Mouse (Mus musculus) hindbrain, embryonic 13.5 days (tissue): ENCODE measurements around the gene Slc23a4. TPM values are rescaled to one million over a fixed set of nuclear protein-coding genes. Genes with fewer than 3 reads are reported as not detected.

Experiments used
- ATAC-seq: fragments of 200-750 bp; cut with Nextera tagmentation; 2 replicates; pipeline ENCODE4 v1.8.0; 2017; ENCODE audit warnings: moderate TSS enrichment; ENCODE audit not compliant: low FRiP score
- H3K27ac ChIP-seq: fragments of 300-500 bp; sonication (generic); 2 replicates; pipeline ENCODE4 v1.5.1; 2015; ENCODE audit warnings: inconsistent platforms, mild to moderate bottlenecking, moderate library complexity
- H3K27me3 ChIP-seq: fragments of 300-500 bp; sonication (generic); 2 replicates; pipeline ENCODE4 v1.6.1; 2015; ENCODE audit warnings: mild to moderate bottlenecking, inconsistent platforms
- H3K36me3 ChIP-seq: fragments of 300-500 bp; sonication (generic); 2 replicates; pipeline ENCODE4 v1.6.1; 2015; ENCODE audit warnings: mild to moderate bottlenecking, inconsistent platforms
- H3K4me1 ChIP-seq: fragments of 300-500 bp; sonication (generic); replicated peaks from 2 replicates; pipeline ENCODE4 v1.6.1; 2015; ENCODE audit warnings: inconsistent platforms
- H3K4me2 ChIP-seq: fragments of 300-500 bp; sonication (generic); 2 replicates; pipeline ENCODE4 v1.6.1; 2015; ENCODE audit warnings: inconsistent platforms, mild to moderate bottlenecking, moderate library complexity
- H3K4me3 ChIP-seq: fragments of 300-500 bp; sonication (generic); 2 replicates; pipeline ENCODE4 v1.5.1; 2015; ENCODE audit warnings: mild to moderate bottlenecking, inconsistent platforms
- H3K9ac ChIP-seq: fragments of 300-500 bp; sonication (generic); 2 replicates; pipeline ENCODE4 v1.6.1; 2015; ENCODE audit warnings: mild to moderate bottlenecking, inconsistent platforms
- H3K9me3 ChIP-seq: fragments of 300-500 bp; sonication (generic); 2 replicates; pipeline ENCODE4 v1.6.1; 2016; ENCODE audit warnings: inconsistent platforms
- WGBS: fragments of 180-500 bp; shearing (Covaris S2); methylation state at CpG from one replicate; pipeline ENCODE4 v1.1.7; 2015; 5-methylcytosine and 5-hydroxymethylcytosine counted together
- polyA plus RNA-seq: library from polyadenylated mRNA; unstranded; fragments of >200 nt; fragmentation: Nextera tagmentation; extraction: Ambion mirVana; gene quantifications from 2 replicates; pipeline ENCODE4 v1.2.1, GENCODE M21; 2015

The Slc23a4 gene
- polyA plus RNA-seq, 1 experiment from 2014 or later, result 0.57 TPM

DNA sequence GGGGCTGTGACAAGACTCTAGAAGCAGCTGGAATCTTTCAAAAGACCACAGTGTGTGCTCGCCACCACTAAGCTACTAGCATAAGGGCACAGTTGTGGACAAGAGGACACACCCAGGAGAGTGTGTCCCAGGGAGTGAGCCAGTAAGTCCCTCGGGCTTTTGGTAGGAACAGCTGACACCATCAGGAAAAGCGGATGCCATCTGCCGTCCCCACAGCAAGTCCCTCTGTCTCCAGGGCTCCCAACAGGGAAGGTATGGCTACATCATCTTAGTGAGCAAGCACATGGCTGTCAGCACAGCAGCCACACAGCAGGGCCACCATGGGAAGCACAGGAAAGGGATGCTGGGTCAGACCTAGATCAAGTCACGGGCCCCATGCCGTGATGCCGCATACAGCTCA, 92.6 kb downstream of the Slc23a4 start:
- Histone ChIP-seq H3K9me3 (no peaks in the 10 kb centered on the region), H3K4me3 (no peak overlapping the region), H3K9ac (no peak overlapping the region), H3K4me1 (no peaks in the 10 kb centered on the region; the same call in 1 of the 2 replicates), H3K4me2 (no peak overlapping the region), H3K36me3 (peaks cover 85% of the 10 kb centered on the region), H3K27me3 (no peaks in the 10 kb centered on the region), H3K27ac (no peak overlapping the region)
- 81% methylated on average over 7 of the region's 7 CpGs for WGBS
- ATAC-seq, result no peak

Other genes with a start within 250 kb of the Slc23a4 start
- 9.2 and 10.3 TPM in 2 replicates for gene Agbl3, start 208.0 kb downstream of the Slc23a4 start, polyA plus RNA-seq
- gene Tmem140, start 125.3 kb downstream of the Slc23a4 start, polyA plus RNA-seq, result 1.3 and 1.6 TPM in 2 replicates
- gene Cyren, start 110.3 kb downstream of the Slc23a4 start, polyA plus RNA-seq, result 10.1 and 11.2 TPM in 2 replicates
- 12.5 and 14.5 TPM in 2 replicates for gene Wdr91, start 77.5 kb downstream of the Slc23a4 start, polyA plus RNA-seq
- not detected in 2 replicates for gene Stra8, start 68.2 kb downstream of the Slc23a4 start, polyA plus RNA-seq
- gene Cnot4, start 145.3 kb upstream of the Slc23a4 start, polyA plus RNA-seq, result 36.3 and 37.6 TPM in 2 replicates
- gene Nup205, start 189.0 kb upstream of the Slc23a4 start, polyA plus RNA-seq, result 24.3 and 24.7 TPM in 2 replicates